ENCODE assay signal across 9 mouse cellular contexts in genomic region chr6:51078353-51078966, GRCm38 (mm10).
A peak's percentile ranks its signal among the peaks of the same experiment; 100 is the strongest.
DNase-seq lines count a peak whose midpoint lies in the region; ATAC-seq lines count a peak whose summit lies in the region.
"Had no signal": no experiment of that assay in that cellular context is flagged by ENCODE, and none has a peak within 500 bp of the region (broad histone marks: within the 10 kb centered on the region; RNA-seq: fewer than 3 reads in every experiment).

No protein-coding gene starts in this region.

- H3K4me1 ChIP-seq in forebrain, embryonic 13.5 days = peaks cover 47% of the 10 kb centered on the region
- H3K4me1 ChIP-seq in hindbrain, embryonic 13.5 days (replicated peaks) = peaks cover 36% of the 10 kb centered on the region
- H3K4me1 ChIP-seq in neural tube, embryonic 13.5 days (replicated peaks) = peaks cover 30% of the 10 kb centered on the region

- no peak overlapping the region for H3K4me3 ChIP-seq in forebrain, embryonic 13.5 days
- H3K4me3 ChIP-seq in hindbrain, embryonic 13.5 days = no peak overlapping the region
- H3K4me3 ChIP-seq in neural tube, embryonic 13.5 days = no peak overlapping the region

- peak overlapping the region; percentile 16; the same call in 1 of the 2 replicates for H3K9ac ChIP-seq in forebrain, embryonic 13.5 days
- H3K9ac ChIP-seq in hindbrain, embryonic 13.5 days = no peak overlapping the region
- no peak overlapping the region for H3K9ac ChIP-seq in neural tube, embryonic 13.5 days

- no peaks in the 10 kb centered on the region for H3K9me3 ChIP-seq in forebrain, embryonic 13.5 days (replicated peaks)
- H3K9me3 ChIP-seq in hindbrain, embryonic 13.5 days = no peaks in the 10 kb centered on the region
- no peaks in the 10 kb centered on the region for H3K9me3 ChIP-seq in neural tube, embryonic 13.5 days

- WGBS in forebrain, embryonic 13.5 days = 65% methylated on average over 11 of the region's 11 CpGs
- 59% methylated on average over 11 of the region's 11 CpGs for WGBS in hindbrain, embryonic 13.5 days
- 63% methylated on average over 11 of the region's 11 CpGs for WGBS in neural tube, embryonic 13.5 days

- peak overlapping the region; percentile 18; the same call in 1 of the 2 replicates for H3K4me2 ChIP-seq in forebrain, embryonic 13.5 days
- no peak overlapping the region for H3K4me2 ChIP-seq in hindbrain, embryonic 13.5 days
- no peak overlapping the region for H3K4me2 ChIP-seq in neural tube, embryonic 13.5 days

- intact Hi-C loops in left cerebral cortex, postnatal 4 days (cut with DNase I) = no loop called here

- H3K36me3 ChIP-seq in forebrain, embryonic 13.5 days (ENCODE audit: poor library complexity, severe bottlenecking) = no peaks in the 10 kb centered on the region
- no peaks in the 10 kb centered on the region for H3K36me3 ChIP-seq in hindbrain, embryonic 13.5 days
- no peaks in the 10 kb centered on the region for H3K36me3 ChIP-seq in neural tube, embryonic 13.5 days

- DNase-seq in left cerebral cortex, postnatal 4 days = peak; percentile 89
- DNase-seq in left cerebral cortex, adult 11 months (ENCODE audit: low spot score) = no peak
- DNase-seq in adrenal gland, adult 2 months = no peak

- peak overlapping the region; percentile 91 for H3K27ac ChIP-seq in forebrain, embryonic 13.5 days
- H3K27ac ChIP-seq in hindbrain, embryonic 13.5 days = peak overlapping the region; percentile 76
- H3K27ac ChIP-seq in neural tube, embryonic 13.5 days (replicated peaks) = peak overlapping the region; percentile 61; the same call in 1 of the 2 replicates
- H3K27ac ChIP-seq: macrophage had no signal

- ATAC-seq in forebrain, embryonic 13.5 days = no peak
- ATAC-seq in hindbrain, embryonic 13.5 days (ENCODE audit: low FRiP score) = no peak
- ATAC-seq in neural tube, embryonic 13.5 days (ENCODE audit: low read depth) = peak; percentile 40
- no peak for ATAC-seq in frontal cortex, adult (ENCODE audit: low TSS enrichment)
- no peak for ATAC-seq in megakaryocyte progenitor cell, adult 5-6 weeks (replicated peaks; ENCODE audit: poor library complexity)

- H3K27me3 ChIP-seq in forebrain, embryonic 13.5 days = no peaks in the 10 kb centered on the region
- H3K27me3 ChIP-seq in hindbrain, embryonic 13.5 days = no peaks in the 10 kb centered on the region
- H3K27me3 ChIP-seq in neural tube, embryonic 13.5 days = no peaks in the 10 kb centered on the region
